Mouse (Mus musculus) neural tube, embryonic 14.5 days (tissue): ENCODE data around the gene Ptms. TPM values are rescaled to one million over a fixed set of nuclear protein-coding genes. Genes with fewer than 3 reads are reported as not detected.

Experiments used
- ATAC-seq: fragments of 200-750 bp; cut with Nextera tagmentation; 2 replicates; pipeline ENCODE4 v1.8.0; 2017; ENCODE audit warnings: low read depth, mild to moderate bottlenecking, moderate TSS enrichment, moderate library complexity
- H3K27ac ChIP-seq: fragments of 300-500 bp; sonication (generic); 2 replicates; pipeline ENCODE4 v1.5.1; 2014; ENCODE audit warnings: low read depth, mild to moderate bottlenecking, control low read depth, low read length, moderate library complexity, mixed read lengths
- H3K27me3 ChIP-seq: fragments of 300-500 bp; sonication (generic); 2 replicates; pipeline ENCODE4 v1.6.1; 2014; ENCODE audit warnings: low read length; ENCODE audit not compliant: control insufficient read depth, insufficient read depth
- H3K36me3 ChIP-seq: fragments of 300-500 bp; sonication (generic); 2 replicates; pipeline ENCODE4 v1.6.1; 2014; ENCODE audit warnings: low read length, mixed read lengths; ENCODE audit not compliant: control insufficient read depth, insufficient read depth
- H3K4me1 ChIP-seq: fragments of 300-500 bp; sonication (generic); 2 replicates; pipeline ENCODE4 v1.6.1; 2014; ENCODE audit warnings: low read length; ENCODE audit not compliant: control insufficient read depth, insufficient read depth
- H3K4me2 ChIP-seq: fragments of 300-500 bp; sonication (generic); 2 replicates; pipeline ENCODE4 v1.6.1; 2014; ENCODE audit warnings: mild to moderate bottlenecking, low read depth, low read length, control low read depth
- H3K4me3 ChIP-seq: fragments of 300-500 bp; sonication (generic); 2 replicates; pipeline ENCODE4 v1.5.1; 2014; ENCODE audit warnings: low read depth, low read length, control low read depth, mixed read lengths
- H3K9ac ChIP-seq: fragments of 300-500 bp; sonication (generic); replicated peaks from 2 replicates; pipeline ENCODE4 v1.6.1; 2014; ENCODE audit warnings: low read depth, mild to moderate bottlenecking, control low read depth, low read length, mixed read lengths
- H3K9me3 ChIP-seq: fragments of 300-500 bp; sonication (generic); 2 replicates; pipeline ENCODE4 v1.6.1; 2016; ENCODE audit warnings: low read length; ENCODE audit not compliant: control insufficient read depth
- WGBS: fragments of 180-500 bp; shearing (Covaris S2); extraction: QIAGEN DNeasy Blood & Tissue Kit; methylation state at CpG from one replicate; pipeline ENCODE4 v1.1.7; 2014; 5-methylcytosine and 5-hydroxymethylcytosine counted together
- polyA plus RNA-seq: library from polyadenylated mRNA; unstranded; fragments of >200 nt; fragmentation: Nextera tagmentation; extraction: Ambion mirVana; gene quantifications from 2 replicates; pipeline ENCODE4 v1.2.1, GENCODE M21; 2014

Gene Ptms
- polyA plus RNA-seq, 1 experiment from 2014 or later, result 664 TPM

DNA sequence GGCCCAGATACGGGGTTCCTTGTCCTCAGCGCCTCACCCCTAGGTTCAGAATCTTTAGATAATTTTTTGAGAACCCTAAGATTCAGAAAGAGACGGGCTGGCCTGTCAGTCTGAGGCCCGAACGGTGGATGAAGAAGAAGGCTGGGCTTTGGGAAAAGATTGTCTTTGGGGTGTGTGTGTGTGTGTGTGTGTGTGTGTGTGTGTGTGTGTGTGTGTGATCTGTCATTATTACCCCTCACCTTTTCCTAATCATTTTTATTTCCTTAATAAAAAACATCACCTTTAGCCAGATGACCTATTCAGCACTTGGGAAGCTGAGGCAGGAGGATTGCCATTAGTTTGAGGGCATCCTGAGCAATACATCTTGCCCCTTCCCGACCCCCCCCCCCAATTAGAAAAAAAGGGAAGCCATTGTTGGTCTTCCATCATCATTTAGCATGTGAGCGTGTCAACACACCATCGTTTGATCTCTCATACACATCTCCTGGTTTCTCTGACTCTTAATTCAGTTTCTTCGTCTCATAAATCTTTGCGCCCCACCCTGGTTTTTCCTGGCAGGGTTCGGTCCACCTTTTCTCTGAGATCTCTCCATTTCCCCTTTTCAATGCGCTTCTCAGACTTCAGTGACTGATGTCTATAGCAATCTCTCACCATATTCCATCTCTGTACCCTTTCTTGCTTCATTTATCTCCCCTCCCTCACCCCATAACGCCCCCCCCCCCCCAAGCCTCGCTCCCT is 844 bp downstream of the Ptms start:
- Histone ChIP-seq H3K9me3 (no peaks in the 10 kb centered on the region), H3K4me3 (peak overlapping the region; percentile 91), H3K4me1 (peaks cover 31% of the 10 kb centered on the region), H3K27me3 (no peaks in the 10 kb centered on the region), H3K27ac (peak overlapping the region; percentile 100), H3K9ac (peak overlapping the region; percentile 100; the same call in 1 of the 2 replicates), H3K36me3 (peaks cover 8% of the 10 kb centered on the region), H3K4me2 (peak overlapping the region; percentile 100)
- ATAC-seq, result no peak
- 14% methylated on average over 14 of the region's 14 CpGs for WGBS

DNA sequence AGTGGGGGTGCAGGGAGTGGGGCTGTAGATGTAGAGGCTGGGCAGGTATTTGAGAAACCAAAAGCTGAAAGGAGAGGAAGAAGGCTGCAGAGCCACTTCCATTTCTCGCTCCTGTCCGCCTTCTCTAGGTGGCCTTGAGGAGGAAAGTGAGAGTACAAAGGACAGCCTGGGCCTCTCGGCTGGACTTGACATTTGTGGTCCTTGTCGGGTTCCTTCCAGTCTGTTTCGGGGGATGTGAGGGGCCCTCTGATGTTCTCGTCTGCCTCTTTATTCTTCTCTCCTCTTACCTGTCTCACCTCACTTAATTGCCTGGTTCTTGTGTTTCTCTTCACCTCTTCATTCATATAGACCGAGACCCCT is 1.6 kb downstream of the Ptms start:
- WGBS, result 5% methylated on average over 7 of the region's 7 CpGs

DNA sequence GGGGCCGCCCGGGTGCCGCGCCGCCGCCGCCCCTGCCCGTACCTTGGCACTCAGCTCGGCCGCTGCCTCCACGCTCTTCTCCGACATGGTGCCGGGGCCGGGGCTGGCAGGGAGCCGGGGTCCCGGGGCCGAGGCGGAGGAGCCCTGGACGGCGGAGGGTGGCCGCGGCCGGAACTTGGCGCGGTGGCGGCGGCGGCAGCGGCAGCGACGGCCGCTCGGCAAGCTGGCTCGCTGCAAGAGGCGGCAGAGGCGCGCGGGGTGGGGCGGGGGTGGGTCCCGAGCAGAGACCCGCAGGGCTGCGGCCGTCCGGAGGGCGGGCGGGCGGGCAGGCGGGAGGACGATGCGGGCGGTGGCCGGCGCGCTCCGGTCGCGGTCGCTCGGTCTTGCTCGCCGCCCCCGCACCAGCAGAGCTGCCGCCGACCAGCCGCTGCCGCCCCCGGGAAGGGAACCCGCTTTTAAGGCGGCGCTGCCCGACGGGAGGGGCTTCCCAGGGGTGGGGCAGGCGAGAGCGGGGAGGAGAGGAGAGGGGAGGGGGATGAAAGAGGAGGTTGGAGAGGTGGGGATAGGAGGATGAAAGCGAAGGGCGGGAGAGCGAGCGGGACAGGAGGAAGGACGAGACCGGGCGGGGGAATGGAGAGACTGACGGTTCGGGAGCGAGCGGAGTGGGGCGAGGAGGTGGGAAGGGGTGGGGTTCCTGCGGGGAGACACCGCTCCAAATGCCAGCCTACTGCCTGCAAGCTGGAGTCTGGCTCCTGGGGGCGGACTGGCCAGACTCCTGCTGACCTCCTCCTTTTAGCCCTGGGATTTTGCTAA is 2.2 kb downstream of the Ptms start:
- Histone ChIP-seq H3K4me1 (peaks cover 31% of the 10 kb centered on the region), H3K9me3 (no peaks in the 10 kb centered on the region), H3K4me3 (peak overlapping the region; percentile 91), H3K27ac (peak overlapping the region; percentile 100), H3K27me3 (no peaks in the 10 kb centered on the region), H3K36me3 (peaks cover 21% of the 10 kb centered on the region), H3K4me2 (peak overlapping the region; percentile 100), H3K9ac (peak overlapping the region; percentile 100)
- peak; percentile 72 for ATAC-seq
- WGBS, result under 1% methylated on average over 33 of the region's 89 CpGs

More for the DNA sequence above, 1.6 kb downstream of the Ptms start:
- Histone ChIP-seq H3K4me1 (peaks cover 31% of the 10 kb centered on the region), H3K9ac (peak overlapping the region; percentile 100), H3K27ac (peak overlapping the region; percentile 100), H3K36me3 (peaks cover 15% of the 10 kb centered on the region), H3K4me2 (peak overlapping the region; percentile 100), H3K27me3 (no peaks in the 10 kb centered on the region), H3K4me3 (peak overlapping the region; percentile 91), H3K9me3 (no peaks in the 10 kb centered on the region)
- ATAC-seq, result no peak

GRCm38 (mm10) chr6:124916695-124917517 is 3.0 kb downstream of the Ptms start:
- Histone ChIP-seq H3K4me1 (peaks cover 31% of the 10 kb centered on the region), H3K4me3 (peak overlapping the region; percentile 91), H3K36me3 (peaks cover 21% of the 10 kb centered on the region), H3K4me2 (peak overlapping the region; percentile 100), H3K27ac (peak overlapping the region; percentile 100), H3K9ac (peak overlapping the region; percentile 100), H3K27me3 (no peaks in the 10 kb centered on the region), H3K9me3 (no peaks in the 10 kb centered on the region)
- peak; percentile 62 for ATAC-seq
- under 1% methylated on average over 45 of the region's 67 CpGs for WGBS

GRCm38 (mm10) chr6:124915942-124916694 is 3.8 kb downstream of the Ptms start:
- Histone ChIP-seq H3K27me3 (no peaks in the 10 kb centered on the region), H3K4me3 (peak overlapping the region; percentile 91), H3K9me3 (no peaks in the 10 kb centered on the region), H3K4me2 (peak overlapping the region; percentile 100), H3K9ac (peak overlapping the region; percentile 100), H3K36me3 (peaks cover 21% of the 10 kb centered on the region), H3K27ac (peak overlapping the region; percentile 100), H3K4me1 (peaks cover 31% of the 10 kb centered on the region)
- 5% methylated on average over 12 of the region's 12 CpGs for WGBS
- no peak for ATAC-seq

DNA sequence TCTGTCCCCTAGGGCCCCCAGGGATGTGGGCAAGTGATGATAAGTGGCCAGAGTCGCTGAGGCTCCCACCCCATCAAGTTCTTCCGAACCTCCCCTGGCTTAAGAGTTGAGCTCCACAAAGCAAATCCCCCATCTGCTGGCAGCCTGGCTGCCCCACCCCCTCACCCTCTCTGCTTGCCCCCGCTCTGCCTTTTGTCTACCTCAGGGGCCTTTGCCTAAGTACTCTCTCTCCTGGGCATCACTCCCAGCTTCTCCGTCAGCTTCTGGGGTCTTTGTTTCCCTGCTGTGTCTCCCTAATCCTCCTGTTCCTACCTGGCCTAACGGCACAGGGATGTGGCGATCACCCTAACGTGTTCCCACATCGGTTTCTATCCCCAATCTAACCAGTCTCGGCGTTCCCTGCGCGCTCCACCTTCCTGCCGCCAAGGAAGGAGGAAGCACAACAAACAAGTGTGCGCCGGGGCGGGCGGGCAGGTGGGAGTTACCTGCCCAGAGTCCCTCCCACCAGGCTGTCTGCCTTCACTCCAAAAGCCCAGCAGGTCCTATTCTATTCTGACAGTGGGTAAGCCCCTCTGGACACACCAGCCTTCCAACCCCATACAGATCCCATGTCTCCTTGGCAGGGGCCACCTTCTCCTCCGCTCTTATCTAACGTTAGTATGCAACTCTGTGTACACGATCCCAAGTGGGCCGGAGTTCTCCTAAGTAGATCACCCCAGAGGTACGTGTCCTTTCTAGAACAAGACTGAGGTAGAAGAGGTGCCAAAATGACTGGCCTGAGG is 4.6 kb downstream of the Ptms start:
- peaks cover 21% of the 10 kb centered on the region for H3K36me3 ChIP-seq
- peak overlapping the region; percentile 100 for H3K9ac ChIP-seq
- H3K4me2 ChIP-seq, result peak overlapping the region; percentile 100
- H3K4me1 ChIP-seq, result peaks cover 26% of the 10 kb centered on the region
- H3K9me3 ChIP-seq, result no peaks in the 10 kb centered on the region
- no peak for ATAC-seq
- H3K4me3 ChIP-seq, result peak overlapping the region; percentile 91
- WGBS, result 13% methylated on average over 21 of the region's 22 CpGs
- peak overlapping the region; percentile 100 for H3K27ac ChIP-seq
- H3K27me3 ChIP-seq, result no peaks in the 10 kb centered on the region

DNA sequence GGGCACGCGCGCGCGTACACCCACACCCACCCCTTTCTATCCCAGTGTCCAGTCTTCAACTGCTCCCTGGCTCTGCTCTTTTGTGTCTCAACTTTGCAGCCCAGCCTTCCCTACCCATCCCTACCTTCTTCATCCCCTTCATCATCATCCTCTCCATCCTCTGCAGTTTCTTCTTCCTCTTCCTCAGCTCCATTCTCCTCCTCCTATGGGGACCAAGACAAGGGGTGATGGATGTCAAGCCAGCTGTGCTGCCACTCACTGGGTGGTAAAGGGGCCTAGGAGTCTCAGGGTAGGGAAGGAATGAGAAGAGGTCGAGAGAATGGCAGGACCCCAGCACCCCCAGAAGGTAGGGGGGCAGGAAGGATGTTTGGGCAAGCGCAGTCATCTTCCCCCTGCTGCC is 5.4 kb downstream of the Ptms start:
- Histone ChIP-seq H3K27ac (peak overlapping the region; percentile 100), H3K4me1 (peaks cover 28% of the 10 kb centered on the region), H3K4me3 (peak overlapping the region; percentile 91), H3K9ac (peak overlapping the region; percentile 100; the same call in 1 of the 2 replicates), H3K4me2 (peak overlapping the region; percentile 100), H3K36me3 (peaks cover 21% of the 10 kb centered on the region), H3K27me3 (no peaks in the 10 kb centered on the region), H3K9me3 (no peaks in the 10 kb centered on the region)
- no peak for ATAC-seq
- WGBS, result 81% methylated on average over 7 of the region's 7 CpGs
